In the genomic region with DNA sequence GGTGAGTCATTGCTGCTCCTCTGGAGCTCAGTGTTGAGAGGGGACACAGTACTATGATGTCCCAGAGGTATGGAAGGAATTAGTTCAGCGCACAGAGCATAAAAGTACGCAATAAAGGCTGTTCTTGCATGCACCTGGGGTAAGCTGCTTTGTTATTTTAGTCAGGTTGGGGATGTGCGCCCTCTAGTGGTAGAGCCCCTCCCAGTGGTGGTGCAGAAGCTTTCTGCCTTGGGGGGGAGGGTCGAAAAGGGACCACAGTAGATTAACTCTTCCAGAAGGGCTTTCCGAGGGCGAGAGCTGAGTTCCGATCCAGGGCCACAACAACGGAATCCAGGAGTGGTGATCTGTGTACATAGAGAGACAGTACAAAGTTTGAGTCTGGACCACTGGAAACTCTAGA, we compare ENCODE assay signal across 9 mouse cellular contexts. TPM values are rescaled to one million over a fixed set of nuclear protein-coding genes. Genes with fewer than 3 reads are reported as not detected.
DNase-seq lines count a peak whose midpoint lies in the region; ATAC-seq and TF ChIP-seq lines count a peak whose summit lies in the region.
"Had no signal": no experiment of that assay in that cellular context is flagged by ENCODE, and none has a peak within 500 bp of the region (broad histone marks: within the 10 kb centered on the region; RNA-seq: fewer than 3 reads in every experiment).

No protein-coding gene starts in this region.

- no peak for ATAC-seq in midbrain, embryonic 11.5 days (ENCODE audit: low FRiP score)

- 47% methylated on average over 8 of the region's 8 CpGs for WGBS in midbrain, embryonic 11.5 days

- H3K9me3 ChIP-seq in midbrain, embryonic 11.5 days (ENCODE audit: control insufficient read depth, low read length), result no peaks in the 10 kb centered on the region
- H3K9me3 ChIP-seq: embryonic facial prominence, embryonic 12.5 days had no signal

- no peak overlapping the region for H3K4me2 ChIP-seq in midbrain, embryonic 11.5 days
- H3K4me2 ChIP-seq: embryonic facial prominence, embryonic 12.5 days had no signal

- no peak overlapping the region for H3K4me3 ChIP-seq in gastrocnemius, adult 2 months
- no peak overlapping the region for H3K4me3 ChIP-seq in midbrain, embryonic 11.5 days (ENCODE audit: low read depth, low read length)
- H3K4me3 ChIP-seq: embryonic facial prominence, embryonic 12.5 days had no signal

- no peaks in the 10 kb centered on the region for H3K36me3 ChIP-seq in midbrain, embryonic 11.5 days (ENCODE audit: control insufficient read depth, insufficient read depth, low read length)
- H3K36me3 ChIP-seq: embryonic facial prominence, embryonic 12.5 days had no signal

- peaks cover 4% of the 10 kb centered on the region for H3K4me1 ChIP-seq in midbrain, embryonic 11.5 days (ENCODE audit: control insufficient read depth, insufficient read depth, low read length)

- peak; percentile 62 for DNase-seq in gastrocnemius, adult 2 months
- no peak for DNase-seq in gastrocnemius, adult 8-10 months (ENCODE audit: low spot score in 2 of 2)
- DNase-seq in right cerebral cortex, adult 2 months (ENCODE audit: low spot score in 2 of 2), result peak; percentile 61 to 64
- DNase-seq in right cerebral cortex, postnatal 14 days, result no peak
- DNase-seq in c-Kit-negative CD71-positive TER-119-positive erythroid progenitor cells, embryonic 14.5 days (ENCODE audit: low read depth, low spot score), result peak; percentile 11
- peak; percentile 52 to 72 for DNase-seq in kidney, postnatal 25 days
- DNase-seq in natural killer cell, adult 2 months (ENCODE audit: low spot score in 2 of 2), result peak; percentile 11 to 29
- no peak for DNase-seq in midbrain, embryonic 11.5 days (ENCODE audit: low spot score, missing footprints)

- no peaks in the 10 kb centered on the region for H3K27me3 ChIP-seq in midbrain, embryonic 11.5 days (ENCODE audit: control insufficient read depth, insufficient read depth, low read length)

- no peak overlapping the region for H3K9ac ChIP-seq in midbrain, embryonic 11.5 days (ENCODE audit: low read length)
- H3K9ac ChIP-seq: embryonic facial prominence, embryonic 12.5 days had no signal

- peak; percentile 83 for TF ChIP-seq CTCF in gastrocnemius, adult 2 months (IDR thresholded peaks at IDR 0.05)

- intact Hi-C loops in gastrocnemius, adult 2 months (cut with DNase I), result no loop called here

- peak overlapping the region; percentile 28; the same call in 1 of the 2 replicates for H3K27ac ChIP-seq in gastrocnemius, adult 2 months
- H3K27ac ChIP-seq in midbrain, embryonic 11.5 days (ENCODE audit: low read depth, low read length), result no peak overlapping the region
- H3K27ac ChIP-seq: embryonic facial prominence, embryonic 12.5 days had no signal

RNA-seq across cellular contexts. Expression of a gene that starts 49.3 kb away (rescaled TPM):
- 1 to 10 TPM in 1 of 2 experiments, under 1 TPM in 1; 0.89 to 2.5 TPM for total RNA-seq in gastrocnemius, adult 2 months (2021)
- total RNA-seq in gastrocnemius, adult 8-10 months (2022), result 1 to 10 TPM in 2 of 4 experiments, under 1 TPM in 2; 0.54 to 2.1 (median 0.94) TPM
- 3.9 and 5.2 TPM in 2 replicates for polyA plus RNA-seq in midbrain, embryonic 11.5 days (2014; fragmentation: Nextera tagmentation; extraction: Ambion mirVana)

Comparison
In these comparisons a context has a peak if more than half of its experiments do, and no peak if none do; other contexts are left out.
1. DNase-seq: peak in gastrocnemius, adult 2 months (single experiment), right cerebral cortex, adult 2 months (2 of 2), c-Kit-negative CD71-positive TER-119-positive erythroid progenitor cells, embryonic 14.5 days (single experiment), kidney, postnatal 25 days (2 of 2) and natural killer cell, adult 2 months (2 of 2); none in gastrocnemius, adult 8-10 months (0 of 2), right cerebral cortex, postnatal 14 days (single experiment) and midbrain, embryonic 11.5 days (single experiment).